Comparison of ENCODE assay signal across 8 mouse cellular contexts in genomic region chr11:50223783-50224662, GRCm38 (mm10). TPM values are rescaled to one million over a fixed set of nuclear protein-coding genes. Genes with fewer than 3 reads are reported as not detected.
A peak's percentile ranks its signal among the peaks of the same experiment; 100 is the strongest.
DNase-seq lines count a peak whose midpoint lies in the region; ATAC-seq and TF ChIP-seq lines count a peak whose summit lies in the region.

No protein-coding gene starts in this region.

- H3K4me1 ChIP-seq in embryonic facial prominence, embryonic 14.5 days (ENCODE audit: control insufficient read depth, insufficient read depth, low read length): peaks cover 20% of the 10 kb centered on the region
- H3K4me1 ChIP-seq in limb, embryonic 11.5 days (ENCODE audit: control insufficient read depth, insufficient read depth, low read length): peaks cover 34% of the 10 kb centered on the region

- H3K27me3 ChIP-seq in C2C12 (ENCODE audit: control insufficient read depth, insufficient read depth, insufficient read length): no peaks in the 10 kb centered on the region
- H3K27me3 ChIP-seq in embryonic facial prominence, embryonic 14.5 days (replicated peaks; ENCODE audit: control insufficient read depth, insufficient read depth, low read length): no peaks in the 10 kb centered on the region
- no peaks in the 10 kb centered on the region for H3K27me3 ChIP-seq in limb, embryonic 11.5 days (ENCODE audit: control insufficient read depth, insufficient read depth, low read length)

- H3K79me3 ChIP-seq in C2C12 (ENCODE audit: low read depth): peaks cover 33% of the 10 kb centered on the region

- intact Hi-C loops in gastrocnemius, adult 2 months (cut with DNase I): no loop called here

- H3K27ac ChIP-seq in gastrocnemius, adult 2 months: peak overlapping the region; percentile 89
- peak overlapping the region; percentile 80 for H3K27ac ChIP-seq in embryonic facial prominence, embryonic 14.5 days (replicated peaks; ENCODE audit: low read depth, low read length)
- H3K27ac ChIP-seq in limb, embryonic 11.5 days (replicated peaks; ENCODE audit: low read depth, low read length): peak overlapping the region; percentile 70; the same call in 1 of the 2 replicates

- H3K79me2 ChIP-seq in C2C12 (ENCODE audit: control insufficient read depth, insufficient read depth): peaks cover 71% of the 10 kb centered on the region

- H3ac ChIP-seq in C2C12 (ENCODE audit: control insufficient read depth, insufficient read length, low read depth): peak overlapping the region; percentile 89

- peak overlapping the region; percentile 96 for H3K4me3 ChIP-seq in gastrocnemius, adult 2 months
- peak overlapping the region; percentile 82 for H3K4me3 ChIP-seq in C2C12 (ENCODE audit: insufficient read depth, poor library complexity, severe bottlenecking)
- peak overlapping the region; percentile 83 for H3K4me3 ChIP-seq in embryonic facial prominence, embryonic 14.5 days (ENCODE audit: low read depth, low read length)
- H3K4me3 ChIP-seq in limb, embryonic 11.5 days (ENCODE audit: low read depth, low read length): peak overlapping the region; percentile 70

- no peaks in the 10 kb centered on the region for H3K9me3 ChIP-seq in embryonic facial prominence, embryonic 14.5 days (ENCODE audit: control insufficient read depth, low read length)
- no peaks in the 10 kb centered on the region for H3K9me3 ChIP-seq in limb, embryonic 11.5 days (ENCODE audit: control insufficient read depth, low read length)

- TF ChIP-seq CTCF in gastrocnemius, adult 2 months (IDR thresholded peaks at IDR 0.05): no peak
- TF ChIP-seq CTCF in C2C12 (IDR thresholded peaks at IDR 0.05; ENCODE audit: control insufficient read depth, insufficient read depth, insufficient read length): no peak

- H3K4me2 ChIP-seq in embryonic facial prominence, embryonic 14.5 days (ENCODE audit: low read depth, low read length): peak overlapping the region; percentile 88
- peak overlapping the region; percentile 91 for H3K4me2 ChIP-seq in limb, embryonic 11.5 days (ENCODE audit: low read depth, severe bottlenecking)

- 10% methylated on average over 17 of the region's 17 CpGs for WGBS in embryonic facial prominence, embryonic 14.5 days
- WGBS in limb, embryonic 11.5 days: 7% methylated on average over 17 of the region's 17 CpGs

- peak overlapping the region; percentile 96 for H3K9ac ChIP-seq in embryonic facial prominence, embryonic 14.5 days (ENCODE audit: low read depth, low read length)
- H3K9ac ChIP-seq in limb, embryonic 11.5 days (ENCODE audit: low read length): peak overlapping the region; percentile 93

- peaks cover 32% of the 10 kb centered on the region for H3K36me3 ChIP-seq in C2C12 (ENCODE audit: control insufficient read depth, insufficient read depth)
- no peaks in the 10 kb centered on the region for H3K36me3 ChIP-seq in embryonic facial prominence, embryonic 14.5 days (ENCODE audit: control insufficient read depth, insufficient read depth, low read length)
- H3K36me3 ChIP-seq in limb, embryonic 11.5 days (ENCODE audit: control insufficient read depth, insufficient read depth, low read length): no peaks in the 10 kb centered on the region

- ATAC-seq in embryonic facial prominence, embryonic 14.5 days (ENCODE audit: low read depth): no peak
- ATAC-seq in limb, embryonic 11.5 days (ENCODE audit: insufficient number of reproducible peaks, low FRiP score, low TSS enrichment, low read depth): no peak

- no peak for DNase-seq in gastrocnemius, adult 2 months
- no peak for DNase-seq in gastrocnemius, postnatal 4 days (ENCODE audit: low spot score in 2 of 2)
- DNase-seq in embryonic facial prominence, embryonic 14.5 days (ENCODE audit: low spot score): no peak
- DNase-seq in limb, embryonic 11.5 days (ENCODE audit: low spot score): no peak
- DNase-seq in naive thymus-derived CD4-positive, alpha-beta T cell, adult 2 months (ENCODE audit: low read depth): peak; percentile 50
- no peak for DNase-seq in adrenal gland, adult (ENCODE audit: inconsistent age in 2 of 2, low spot score in 1 of 2)
- DNase-seq in right cerebral cortex, adult 18-20 months: no peak

TF ChIP-seq in C2C12, 6 proteins besides CTCF, POLR2A, EP300 and RAD21:
- TF ChIP-seq MYOG (IDR thresholded peaks at IDR 0.05; ENCODE audit: control insufficient read depth, extremely low read depth, insufficient read length) (no peak), FOSL1 (IDR thresholded peaks at IDR 0.05; ENCODE audit: insufficient read depth, low read length, poor library complexity, severe bottlenecking) (no peak), MAX (IDR thresholded peaks at IDR 0.05) (no peak), CEBPB (IDR thresholded peaks at IDR 0.05; ENCODE audit: low read depth) (no peak), USF1 (IDR thresholded peaks at IDR 0.05; ENCODE audit: low read depth) (no peak), MYOD1 (IDR thresholded peaks at IDR 0.05; ENCODE audit: control insufficient read depth, insufficient read length, low read depth) (no peak)

RNA-seq across cellular contexts. Expression of gene Mgat4b, which starts 13.3 kb away (rescaled TPM):
- total RNA-seq in gastrocnemius, adult 2 months (2021): 10 to 100 TPM; 33.9 to 40.7 TPM
- total RNA-seq in gastrocnemius, postnatal 4 days (2021): 10 to 100 TPM; 37.0 to 40.1 TPM
- 139 TPM for polyA plus RNA-seq in C2C12 (2012; fragmentation: generic; extraction: Trizol)
- 22.5 and 22.6 TPM in 2 replicates for polyA plus RNA-seq in embryonic facial prominence, embryonic 14.5 days (2014; fragmentation: Nextera tagmentation; extraction: Ambion mirVana)
- polyA plus RNA-seq in limb, embryonic 11.5 days (2014; fragmentation: Nextera tagmentation; extraction: Ambion mirVana): 18.4 and 22.1 TPM in 2 replicates

RNA-seq across cellular contexts. Expression of gene Sqstm1, which starts 13.4 kb away (rescaled TPM):
- 100 to 1,000 TPM; 376 to 655 TPM for total RNA-seq in gastrocnemius, adult 2 months (2021)
- 100 to 1,000 TPM; 204 to 225 TPM for total RNA-seq in gastrocnemius, postnatal 4 days (2021)
- 660 TPM for polyA plus RNA-seq in C2C12 (2012; fragmentation: generic; extraction: Trizol)
- 239 and 247 TPM in 2 replicates for polyA plus RNA-seq in embryonic facial prominence, embryonic 14.5 days (2014; fragmentation: Nextera tagmentation; extraction: Ambion mirVana)
- polyA plus RNA-seq in limb, embryonic 11.5 days (2014; fragmentation: Nextera tagmentation; extraction: Ambion mirVana): 133 and 136 TPM in 2 replicates

RNA-seq across cellular contexts. Expression of gene Ltc4s, which starts 14.4 kb away (rescaled TPM):
- total RNA-seq in gastrocnemius, adult 2 months (2021): 1 to 10 TPM; 2.1 to 3.2 TPM
- 1 to 10 TPM; 5.7 to 7.3 TPM for total RNA-seq in gastrocnemius, postnatal 4 days (2021)
- 1.3 TPM for polyA plus RNA-seq in C2C12 (2012; fragmentation: generic; extraction: Trizol)
- polyA plus RNA-seq in embryonic facial prominence, embryonic 14.5 days (2014; fragmentation: Nextera tagmentation; extraction: Ambion mirVana): 3.7 and 5.2 TPM in 2 replicates
- 0.57 TPM in 1 of 2 replicates, not detected in the other for polyA plus RNA-seq in limb, embryonic 11.5 days (2014; fragmentation: Nextera tagmentation; extraction: Ambion mirVana)

RNA-seq across cellular contexts. Expression of gene Mrnip, which starts 49.8 kb away (rescaled TPM):
- 1 to 10 TPM; 2.4 to 3.1 TPM for total RNA-seq in gastrocnemius, adult 2 months (2021)
- total RNA-seq in gastrocnemius, postnatal 4 days (2021): 1 to 10 TPM; 9.7 to 9.8 TPM
- 4.7 TPM for polyA plus RNA-seq in C2C12 (2012; fragmentation: generic; extraction: Trizol)
- polyA plus RNA-seq in embryonic facial prominence, embryonic 14.5 days (2014; fragmentation: Nextera tagmentation; extraction: Ambion mirVana): 17.7 and 19.8 TPM in 2 replicates
- 29.8 and 30.9 TPM in 2 replicates for polyA plus RNA-seq in limb, embryonic 11.5 days (2014; fragmentation: Nextera tagmentation; extraction: Ambion mirVana)
